Mouse (Mus musculus): ENCODE data around the gene Card14. TPM values are rescaled to one million over a fixed set of nuclear protein-coding genes. Genes with fewer than 3 reads are reported as not detected.

Gene Card14
- polyA plus RNA-seq, 1 experiment from 2014 or later = 0.35 TPM

GRCm38 (mm10) chr11:119362769-119363533 lies 55.4 kb downstream of the Card14 start:
- Histone ChIP-seq H3K9ac (ENCODE audit: low read length) (no peak overlapping the region), H3K27me3 (ENCODE audit: control insufficient read depth, insufficient read depth, low read length) (no peaks in the 10 kb centered on the region), H3K4me2 (ENCODE audit: low read depth, low read length) (0 out of 2 replicates have a peak overlapping the region, but pooled peaks have one; percentile 4), H3K36me3 (ENCODE audit: control insufficient read depth, insufficient read depth) (peaks cover 16% of the 10 kb centered on the region), H3K4me1 (ENCODE audit: control insufficient read depth, insufficient read depth, low read length) (no peaks in the 10 kb centered on the region), H3K27ac (ENCODE audit: low read length) (no peak overlapping the region), H3K4me3 (ENCODE audit: low read length) (no peak overlapping the region), H3K9me3 (replicated peaks; ENCODE audit: control insufficient read depth, low read length) (peaks cover 5% of the 10 kb centered on the region; the same call in 1 of the 2 replicates)
- no peak for ATAC-seq (replicated peaks; ENCODE audit: extremely low read depth, insufficient read depth, low FRiP score)
- 42% methylated on average over 11 of the region's 11 CpGs for WGBS

- H3K27ac ChIP-seq (ENCODE audit: low read length) = no peak overlapping the region
- 0 out of 2 replicates have a peak overlapping the region, but pooled peaks have one; percentile 4 for H3K4me2 ChIP-seq (ENCODE audit: low read depth, low read length)
- H3K9ac ChIP-seq (ENCODE audit: low read length) = no peak overlapping the region
- H3K27me3 ChIP-seq (ENCODE audit: control insufficient read depth, insufficient read depth, low read length) = no peaks in the 10 kb centered on the region
- H3K4me1 ChIP-seq (ENCODE audit: control insufficient read depth, insufficient read depth, low read length) = no peaks in the 10 kb centered on the region
- peak; percentile 85 for ATAC-seq (replicated peaks; ENCODE audit: extremely low read depth, insufficient read depth, low FRiP score)
- H3K36me3 ChIP-seq (ENCODE audit: control insufficient read depth, insufficient read depth) = peaks cover 16% of the 10 kb centered on the region
- H3K9me3 ChIP-seq (replicated peaks; ENCODE audit: control insufficient read depth, low read length) = peaks cover 5% of the 10 kb centered on the region; the same call in 1 of the 2 replicates
- 33% methylated on average over 11 of the region's 11 CpGs for WGBS
- no peak overlapping the region for H3K4me3 ChIP-seq (ENCODE audit: low read length)
These were observed 56.1 kb downstream of the Card14 start for GRCm38 (mm10) chr11:119363534-119364145.

- no peaks in the 10 kb centered on the region for H3K27me3 ChIP-seq (ENCODE audit: control insufficient read depth, insufficient read depth, low read length)
- ATAC-seq (replicated peaks; ENCODE audit: extremely low read depth, insufficient read depth, low FRiP score) = no peak
- no peak overlapping the region for H3K4me3 ChIP-seq (ENCODE audit: low read length)
- H3K36me3 ChIP-seq (ENCODE audit: control insufficient read depth, insufficient read depth) = peaks cover 13% of the 10 kb centered on the region; the same call in 1 of the 2 replicates
- no peak overlapping the region for H3K4me2 ChIP-seq (ENCODE audit: low read depth, low read length)
- no peak overlapping the region for H3K9ac ChIP-seq (ENCODE audit: low read length)
- no peaks in the 10 kb centered on the region for H3K9me3 ChIP-seq (replicated peaks; ENCODE audit: control insufficient read depth, low read length)
- WGBS = 66% methylated on average over 6 of the region's 6 CpGs
- H3K27ac ChIP-seq (ENCODE audit: low read length) = no peak overlapping the region
- H3K4me1 ChIP-seq (ENCODE audit: control insufficient read depth, insufficient read depth, low read length) = no peaks in the 10 kb centered on the region
These were observed 67.9 kb downstream of the Card14 start for GRCm38 (mm10) chr11:119375425-119375824.

- no peak overlapping the region for H3K4me2 ChIP-seq (ENCODE audit: low read depth, low read length)
- H3K36me3 ChIP-seq (ENCODE audit: control insufficient read depth, insufficient read depth) = peaks cover 13% of the 10 kb centered on the region; the same call in 1 of the 2 replicates
- no peak overlapping the region for H3K9ac ChIP-seq (ENCODE audit: low read length)
- ATAC-seq (replicated peaks; ENCODE audit: extremely low read depth, insufficient read depth, low FRiP score) = no peak
- 92% methylated on average over 11 of the region's 11 CpGs for WGBS
- no peak overlapping the region for H3K4me3 ChIP-seq (ENCODE audit: low read length)
- H3K27ac ChIP-seq (ENCODE audit: low read length) = no peak overlapping the region
- no peaks in the 10 kb centered on the region for H3K9me3 ChIP-seq (replicated peaks; ENCODE audit: control insufficient read depth, low read length)
- H3K27me3 ChIP-seq (ENCODE audit: control insufficient read depth, insufficient read depth, low read length) = no peaks in the 10 kb centered on the region
- no peaks in the 10 kb centered on the region; the same call in none of the 2 replicates for H3K4me1 ChIP-seq (ENCODE audit: control insufficient read depth, insufficient read depth, low read length)
These were observed 69.8 kb downstream of the Card14 start for GRCm38 (mm10) chr11:119377326-119377725.

- H3K4me1 ChIP-seq (ENCODE audit: control insufficient read depth, insufficient read depth, low read length) = no peaks in the 10 kb centered on the region; the same call in none of the 2 replicates
- no peaks in the 10 kb centered on the region for H3K27me3 ChIP-seq (ENCODE audit: control insufficient read depth, insufficient read depth, low read length)
- peaks cover 13% of the 10 kb centered on the region; the same call in 1 of the 2 replicates for H3K36me3 ChIP-seq (ENCODE audit: control insufficient read depth, insufficient read depth)
- H3K27ac ChIP-seq (ENCODE audit: low read length) = no peak overlapping the region
- no peak for ATAC-seq (replicated peaks; ENCODE audit: extremely low read depth, insufficient read depth, low FRiP score)
- H3K9ac ChIP-seq (ENCODE audit: low read length) = no peak overlapping the region
- H3K4me2 ChIP-seq (ENCODE audit: low read depth, low read length) = no peak overlapping the region
- no peak overlapping the region for H3K4me3 ChIP-seq (ENCODE audit: low read length)
- WGBS = 95% methylated on average over 1 of the region's 1 CpGs
- no peaks in the 10 kb centered on the region for H3K9me3 ChIP-seq (replicated peaks; ENCODE audit: control insufficient read depth, low read length)
These were observed 71.0 kb downstream of the Card14 start for GRCm38 (mm10) chr11:119378551-119378950.

GRCm38 (mm10) chr11:119381631-119382337 lies 74.2 kb downstream of the Card14 start:
- Histone ChIP-seq H3K4me1 (ENCODE audit: control insufficient read depth, insufficient read depth, low read length) (peaks cover 7% of the 10 kb centered on the region), H3K36me3 (ENCODE audit: control insufficient read depth, insufficient read depth) (peaks cover 13% of the 10 kb centered on the region; the same call in 1 of the 2 replicates), H3K4me2 (ENCODE audit: low read depth, low read length) (no peak overlapping the region), H3K27ac (ENCODE audit: low read length) (peak overlapping the region; percentile 42; the same call in 1 of the 2 replicates), H3K4me3 (ENCODE audit: low read length) (no peak overlapping the region), H3K27me3 (ENCODE audit: control insufficient read depth, insufficient read depth, low read length) (no peaks in the 10 kb centered on the region), H3K9ac (ENCODE audit: low read length) (peak overlapping the region; percentile 24; the same call in 1 of the 2 replicates), H3K9me3 (replicated peaks; ENCODE audit: control insufficient read depth, low read length) (no peaks in the 10 kb centered on the region)
- ATAC-seq (replicated peaks; ENCODE audit: extremely low read depth, insufficient read depth, low FRiP score) = peak; percentile 62
- WGBS = 41% methylated on average over 9 of the region's 9 CpGs

- no peak overlapping the region for H3K9ac ChIP-seq (ENCODE audit: low read length)
- H3K9me3 ChIP-seq (replicated peaks; ENCODE audit: control insufficient read depth, low read length) = no peaks in the 10 kb centered on the region
- H3K4me1 ChIP-seq (ENCODE audit: control insufficient read depth, insufficient read depth, low read length) = peaks cover 10% of the 10 kb centered on the region
- H3K27me3 ChIP-seq (ENCODE audit: control insufficient read depth, insufficient read depth, low read length) = no peaks in the 10 kb centered on the region
- 68% methylated on average over 6 of the region's 6 CpGs for WGBS
- H3K36me3 ChIP-seq (ENCODE audit: control insufficient read depth, insufficient read depth) = peaks cover 12% of the 10 kb centered on the region; the same call in 1 of the 2 replicates
- no peak overlapping the region for H3K4me3 ChIP-seq (ENCODE audit: low read length)
- no peak overlapping the region; the same call in 1 of the 2 replicates for H3K27ac ChIP-seq (ENCODE audit: low read length)
- H3K4me2 ChIP-seq (ENCODE audit: low read depth, low read length) = no peak overlapping the region
- ATAC-seq (replicated peaks; ENCODE audit: extremely low read depth, insufficient read depth, low FRiP score) = no peak
These were observed 74.8 kb downstream of the Card14 start for GRCm38 (mm10) chr11:119382338-119382850.

- H3K4me1 ChIP-seq (ENCODE audit: control insufficient read depth, insufficient read depth, low read length) = peaks cover 21% of the 10 kb centered on the region
- 38% methylated on average over 4 of the region's 4 CpGs for WGBS
- ATAC-seq (replicated peaks; ENCODE audit: extremely low read depth, insufficient read depth, low FRiP score) = no peak
These were observed 77.3 kb downstream of the Card14 start for GRCm38 (mm10) chr11:119384904-119385303.

More at GRCm38 (mm10) chr11:119384904-119385303, 77.3 kb downstream of the Card14 start:
- H3K9ac ChIP-seq (ENCODE audit: low read length) = no peak overlapping the region
- no peaks in the 10 kb centered on the region for H3K9me3 ChIP-seq (replicated peaks; ENCODE audit: control insufficient read depth, low read length)
- H3K27me3 ChIP-seq (ENCODE audit: control insufficient read depth, insufficient read depth, low read length) = no peaks in the 10 kb centered on the region
- H3K36me3 ChIP-seq (ENCODE audit: control insufficient read depth, insufficient read depth) = peaks cover 2% of the 10 kb centered on the region; the same call in 1 of the 2 replicates
- H3K27ac ChIP-seq (ENCODE audit: low read length) = no peak overlapping the region
- no peak overlapping the region for H3K4me2 ChIP-seq (ENCODE audit: low read depth, low read length)
- H3K4me3 ChIP-seq (ENCODE audit: low read length) = no peak overlapping the region
